Mouse (Mus musculus) CH12.LX (cell line): Measurements from ENCODE around the gene Ascc1. TPM values are rescaled to one million over a fixed set of nuclear protein-coding genes. Genes with fewer than 3 reads are reported as not detected.

Experiments
- DNase-seq: peaks from one replicate; pipeline ENCODE4 v3.0.0-alpha.2; 2013; ENCODE audit errors: extremely low read depth
- H3K27ac ChIP-seq: 2 replicates; pipeline ENCODE4 v1.5.1; 2012; ENCODE audit warnings: low read depth, mild to moderate bottlenecking, control low read depth, moderate library complexity; ENCODE audit not compliant: insufficient read depth
- H3K27me3 ChIP-seq: replicated peaks from 2 replicates; pipeline ENCODE3; 2012; ENCODE audit warnings: inconsistent platforms
- H3K36me3 ChIP-seq, 2 experiments: replicated peaks in 1 of 2; 2 replicates each; pipeline versions ENCODE3 to v1.6.1; 2012; ENCODE audit warnings: inconsistent platforms in 1 of 2, low read length in 1 of 2, mild to moderate bottlenecking in 1 of 2, mixed read lengths in 1 of 2, moderate library complexity in 1 of 2; ENCODE audit not compliant: control insufficient read depth in 1 of 2, insufficient read depth in 1 of 2
- H3K4me1 ChIP-seq, 2 experiments: 2 replicates each; pipeline ENCODE4 v1.6.1; 2012; ENCODE audit warnings: inconsistent platforms in 1 of 2, moderate library complexity in 1 of 2; ENCODE audit not compliant: insufficient read depth in 2 of 2, control insufficient read depth in 1 of 2
- H3K4me2 ChIP-seq: 2 replicates; pipeline ENCODE4 v1.6.1; 2012; ENCODE audit warnings: low read depth, mild to moderate bottlenecking, control low read depth; ENCODE audit not compliant: poor library complexity, insufficient read depth, severe bottlenecking
- H3K4me3 ChIP-seq, 3 experiments: fragments of 150-350 bp in 1 of 3; sonication (generic) in 1 of 3; replicated peaks in 1 of 3; 2 replicates each; pipeline versions ENCODE3 to v1.5.1; 2011 to 2012; ENCODE audit warnings: low read depth in 2 of 3, low read length in 2 of 3, mild to moderate bottlenecking in 2 of 3, moderate library complexity in 2 of 3, control low read depth in 1 of 3, improper control_type of control experiment in 1 of 3, inconsistent platforms in 1 of 3, mixed read lengths in 1 of 3; ENCODE audit not compliant: poor library complexity in 1 of 3
- H3K79me2 ChIP-seq: replicated peaks from 2 replicates; pipeline ENCODE4 v1.6.1; 2012; ENCODE audit warnings: mild to moderate bottlenecking, moderate library complexity; ENCODE audit not compliant: control insufficient read depth, poor library complexity, insufficient read depth, severe bottlenecking; ENCODE audit errors: extremely low read depth
- H3K9ac ChIP-seq: 2 replicates; pipeline ENCODE4 v1.6.1; 2012; ENCODE audit warnings: low read depth, mild to moderate bottlenecking, control low read depth, moderate library complexity; ENCODE audit not compliant: insufficient read depth
- H3K9me3 ChIP-seq: replicated peaks from 2 replicates; pipeline ENCODE3; 2012; ENCODE audit warnings: low read length, inconsistent platforms, mixed read lengths
- CHD1 ChIP-seq: IDR thresholded peaks from 2 replicates; pipeline ENCODE4 v1.6.1; 2012; ENCODE audit warnings: low read depth, low read length, improper control_type of control experiment, inconsistent platforms
- CTCF ChIP-seq, 2 experiments: IDR thresholded peaks in 1 of 2; conservative IDR thresholded peaks in 1 of 2; 2 replicates each; pipeline ENCODE4 v1.5.1; 2011 to 2012; ENCODE audit warnings: low read depth in 2 of 2, low read length in 2 of 2, improper control_type of control experiment in 1 of 2, inconsistent platforms in 1 of 2, mild to moderate bottlenecking in 1 of 2, moderate library complexity in 1 of 2
- ELF1 ChIP-seq: IDR thresholded peaks from 2 replicates; pipeline ENCODE4 v1.6.1; 2014; ENCODE audit warnings: low read depth, mild to moderate bottlenecking, inconsistent platforms, low read length, improper control_type of control experiment
- EP300 ChIP-seq: IDR thresholded peaks from 2 replicates; pipeline ENCODE4 v1.6.1; 2011; ENCODE audit warnings: low read length, improper control_type of control experiment
- ETS1 ChIP-seq: conservative IDR thresholded peaks from 2 replicates; pipeline ENCODE4 v1.6.1; 2012; ENCODE audit warnings: low read depth, mild to moderate bottlenecking, inconsistent platforms, low read length, improper control_type of control experiment, moderate library complexity
- MAX ChIP-seq: IDR thresholded peaks from 2 replicates; pipeline ENCODE4 v1.6.1; 2011; ENCODE audit warnings: low read length, improper control_type of control experiment
- MAZ ChIP-seq: IDR thresholded peaks from 2 replicates; pipeline ENCODE4 v1.6.1; 2012; ENCODE audit warnings: low read depth, mild to moderate bottlenecking, inconsistent platforms, low read length, improper control_type of control experiment, moderate library complexity
- MXI1 ChIP-seq: IDR thresholded peaks from 2 replicates; pipeline ENCODE4 v1.6.1; 2011; ENCODE audit warnings: mild to moderate bottlenecking, low read depth, low read length, improper control_type of control experiment
- NELFE ChIP-seq: IDR thresholded peaks from 2 replicates; pipeline ENCODE4 v1.6.1; 2011; ENCODE audit warnings: low read depth, low read length, improper control_type of control experiment
- NRF1 ChIP-seq: IDR thresholded peaks from 2 replicates; pipeline ENCODE4 v1.6.1; 2014; ENCODE audit warnings: low read depth, mild to moderate bottlenecking, inconsistent platforms, low read length, improper control_type of control experiment, moderate library complexity
- PAX5 ChIP-seq: IDR thresholded peaks from 2 replicates; pipeline ENCODE4 v1.6.1; 2012; ENCODE audit warnings: low read length, inconsistent platforms, mixed read lengths
- RAD21 ChIP-seq: IDR thresholded peaks from 2 replicates; pipeline ENCODE4 v1.6.1; 2011; ENCODE audit warnings: low read depth, mild to moderate bottlenecking, low read length, improper control_type of control experiment, moderate library complexity
- UBTF ChIP-seq: IDR thresholded peaks from 2 replicates; pipeline ENCODE4 v1.6.1; 2012; ENCODE audit warnings: low read depth, mild to moderate bottlenecking, inconsistent platforms, low read length, improper control_type of control experiment, moderate library complexity
- USF2 ChIP-seq: conservative IDR thresholded peaks from 2 replicates; pipeline ENCODE4 v1.6.1; 2011; ENCODE audit warnings: low read depth, low read length, improper control_type of control experiment
- ZC3H11A ChIP-seq: IDR thresholded peaks from 2 replicates; pipeline ENCODE4 v1.6.1; 2012; ENCODE audit warnings: low read depth, mild to moderate bottlenecking, inconsistent platforms, low read length, improper control_type of control experiment
- ZKSCAN1 ChIP-seq: IDR thresholded peaks from 2 replicates; pipeline ENCODE4 v1.6.1; 2012; ENCODE audit warnings: low read depth, inconsistent platforms, low read length, improper control_type of control experiment, borderline replicate concordance
- ZMIZ1 ChIP-seq: IDR thresholded peaks from 2 replicates; pipeline ENCODE4 v1.6.1; 2012; ENCODE audit warnings: low read depth, mild to moderate bottlenecking, inconsistent platforms, low read length, improper control_type of control experiment
- dilution Hi-C: fragments of 300-500 bp; cut with MboI; formaldehyde crosslinking; loops from 2 replicates; pipeline ENCODE4 v1.14.3; 2020; ENCODE audit warnings: low sequenced_read_pairs; ENCODE audit not compliant: extremely low pct_unique_long_range_greater_than_20kb, extremely low pct_ligation_motif_present
- in situ Hi-C: fragments of 300-500 bp; cut with MboI; formaldehyde crosslinking; loops from 3 replicates; pipeline ENCODE4 v1.14.3; 2019; ENCODE audit warnings: low sequenced_read_pairs, low pct_ligation_motif_present, low pct_unique_long_range_greater_than_20kb, mixed read lengths
- polyA plus RNA-seq: library from polyadenylated mRNA; unstranded; fragments of >175 nt; gene quantifications from 2 replicates; pipeline ENCODE4 v1.2.1, GENCODE M21; 2012; ENCODE audit warnings: low read depth; ENCODE audit not compliant: insufficient read length
- total RNA-seq, 2 experiments: library from RNA; depleted of rRNA; stranded (reverse); fragments of 300-350 nt in 1 of 2; fragments of >200 nt in 1 of 2; gene quantifications; 2 replicates each; pipeline ENCODE4 v1.2.3; 2012 to 2014

Ascc1 gene
- total and polyA plus RNA-seq, 3 experiments = 20.1 to 25.5 (median 25.4) TPM

DNA sequence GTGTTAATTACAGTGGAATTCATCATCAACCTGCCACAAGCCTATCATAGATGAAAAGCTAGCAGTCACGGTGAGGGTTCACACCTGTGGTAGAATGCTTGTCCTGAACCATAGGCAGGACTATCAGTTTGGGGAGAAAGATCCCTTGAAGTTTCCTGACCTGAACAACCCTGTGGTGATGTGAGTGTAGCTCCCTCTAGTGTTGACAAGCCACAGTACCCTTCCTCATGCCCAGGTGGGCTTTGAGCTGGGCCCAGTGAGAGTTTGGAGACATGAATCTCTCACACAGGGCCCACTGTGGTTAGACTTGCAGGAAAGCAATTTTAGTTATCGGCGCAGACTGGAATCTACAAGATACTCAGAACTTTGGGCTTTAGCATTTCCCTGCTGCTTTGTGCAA, 63.9 kb downstream of the Ascc1 start (continued):
- TF ChIP-seq CHD1 = no peak
- TF ChIP-seq UBTF = no peak
- no peak for TF ChIP-seq MXI1
- no peak for TF ChIP-seq MAX
- TF ChIP-seq ZMIZ1 = no peak
- no peak for TF ChIP-seq ETS1
- TF ChIP-seq USF2 = no peak
- peak; percentile 83 for TF ChIP-seq RAD21
- TF ChIP-seq ZC3H11A = peak; percentile 57
- TF ChIP-seq, all 38 proteins: peak for 5

- no peaks in the 10 kb centered on the region for H3K27me3 ChIP-seq
- no peaks in the 10 kb centered on the region for H3K9me3 ChIP-seq
- dilution Hi-C loops (no loop called here), in situ Hi-C loops (no loop called here)
- no peaks in the 10 kb centered on the region for H3K79me2 ChIP-seq
- DNase-seq = no peak
- H3K9ac ChIP-seq = no peak overlapping the region
- H3K4me2 ChIP-seq = no peak overlapping the region
- TF ChIP-seq UBTF (no peak), ETS1 (no peak), MXI1 (no peak), ZMIZ1 (no peak), EP300 (no peak), ZKSCAN1 (no peak), MAZ (no peak), NELFE (no peak), PAX5 (no peak), NRF1 (no peak), CTCF (conservative IDR thresholded peaks at IDR 0.05 in 1 of 2, IDR thresholded peaks at IDR 0.05 in 1 of 2; ENCODE audit: low read depth in 2 of 2, low read length in 2 of 2) (no peak), RAD21 (no peak)
- no peak overlapping the region for H3K4me3 ChIP-seq
- no peak overlapping the region for H3K27ac ChIP-seq
- H3K4me1 ChIP-seq = peaks cover 6 to 13% of the 10 kb centered on the region in 2 experiments
- peaks cover 0 to 6% of the 10 kb centered on the region in 2 experiments for H3K36me3 ChIP-seq
These were observed 72.6 kb downstream of the Ascc1 start for GRCm38 (mm10) chr10:60075159-60075558.

DNA sequence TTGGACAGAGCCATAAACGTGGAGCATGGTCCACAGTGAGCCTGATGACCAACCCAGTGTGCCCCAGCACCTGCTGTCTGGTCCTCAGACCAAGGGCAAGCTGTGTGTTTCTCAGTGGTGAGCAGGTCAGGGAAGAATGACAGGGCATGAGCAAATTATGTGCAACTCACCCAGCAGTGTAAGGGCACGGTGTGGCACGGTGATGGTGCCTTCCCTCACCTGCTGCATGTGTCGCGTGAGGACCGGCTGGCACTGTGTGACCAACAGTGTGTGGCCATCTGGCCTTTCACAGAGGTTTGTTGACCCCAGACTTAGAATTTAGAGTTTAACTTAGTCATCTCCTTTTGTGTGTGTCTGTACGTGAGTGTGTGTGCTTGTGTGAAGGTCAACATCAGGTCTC, 74.6 kb downstream of the Ascc1 start:
- no peaks in the 10 kb centered on the region for H3K27me3 ChIP-seq
- H3K27ac ChIP-seq = no peak overlapping the region
- no peak for DNase-seq
- TF ChIP-seq ELF1 (no peak), ZMIZ1 (no peak), NELFE (no peak)
- no peak overlapping the region for H3K9ac ChIP-seq
- H3K4me3 ChIP-seq = no peak overlapping the region
- no peak overlapping the region for H3K4me2 ChIP-seq
- in situ Hi-C loops (no loop called here), dilution Hi-C loops (no loop called here)
- peaks cover 0 to 4% of the 10 kb centered on the region in 2 experiments for H3K36me3 ChIP-seq
- H3K79me2 ChIP-seq = no peaks in the 10 kb centered on the region
- H3K4me1 ChIP-seq = peaks cover 17 to 27% of the 10 kb centered on the region in 2 experiments
- no peaks in the 10 kb centered on the region for H3K9me3 ChIP-seq
